Mouse (Mus musculus) erythroblast, embryonic 14.5 days (primary cell): Measurements from ENCODE around the gene Fbn1.

ENCODE experiments used
- GATA1 ChIP-seq: IDR thresholded peaks from 2 replicates; pipeline ENCODE4 v1.6.1; 2012; ENCODE audit warnings: low read length, inconsistent platforms, mixed read lengths
- TAL1 ChIP-seq: IDR thresholded peaks from 3 replicates; pipeline ENCODE4 v1.6.1; 2012; ENCODE audit warnings: low read length, inconsistent platforms, mixed read lengths

DNA sequence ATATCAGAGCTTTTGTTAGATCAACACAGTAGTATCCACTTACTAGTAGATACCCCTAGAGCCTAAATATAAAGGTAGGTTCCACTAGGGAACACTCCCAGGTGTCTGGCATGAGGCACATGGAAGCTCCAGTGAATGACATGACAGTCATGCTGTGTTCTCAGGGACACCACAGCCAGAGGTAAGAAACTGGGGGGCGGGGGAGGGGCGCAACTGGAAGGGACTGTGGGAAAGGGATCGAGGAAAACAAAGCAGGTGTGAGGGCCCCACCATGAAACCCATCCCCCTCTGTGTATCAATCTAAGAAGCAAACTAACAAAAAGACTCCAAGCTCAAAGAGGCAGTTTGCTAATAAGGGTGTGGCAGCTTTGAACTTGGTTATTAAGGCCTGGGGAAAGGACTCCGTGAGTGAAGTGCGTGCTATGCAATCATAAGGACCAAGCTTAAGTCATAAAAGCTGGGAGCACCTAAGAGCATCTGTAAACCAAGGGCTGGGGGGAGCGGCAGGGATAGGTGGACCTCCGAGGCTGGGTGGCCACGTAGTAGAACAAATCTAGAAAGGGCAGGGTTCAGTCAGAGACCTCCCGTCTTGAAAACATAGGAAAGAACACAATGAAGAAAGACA lies 60.4 kb downstream of the Fbn1 start:
- TF ChIP-seq TAL1: no peak
- no peak for TF ChIP-seq GATA1
